Mouse (Mus musculus) lung, embryonic 15.5 days (tissue): Measurements from ENCODE around the gene Atp6v0d1. TPM values are rescaled to one million over a fixed set of nuclear protein-coding genes. Genes with fewer than 3 reads are reported as not detected.

Experiments used
- ATAC-seq: fragments of 200-750 bp; cut with Nextera tagmentation; 2 replicates; pipeline ENCODE4 v1.8.0; 2017; ENCODE audit warnings: moderate number of reproducible peaks, borderline replicate concordance; ENCODE audit not compliant: low FRiP score, low TSS enrichment; ENCODE audit errors: extremely low read depth
- H3K27ac ChIP-seq: fragments of 300-500 bp; sonication (generic); 2 replicates; pipeline ENCODE4 v1.5.1; 2015; ENCODE audit warnings: moderate library complexity, mild to moderate bottlenecking, inconsistent platforms
- H3K27me3 ChIP-seq: fragments of 300-500 bp; sonication (generic); 2 replicates; pipeline ENCODE4 v1.6.1; 2015; ENCODE audit warnings: inconsistent platforms
- H3K36me3 ChIP-seq: fragments of 300-500 bp; sonication (generic); 2 replicates; pipeline ENCODE4 v1.6.1; 2015; ENCODE audit warnings: inconsistent platforms
- H3K4me1 ChIP-seq: fragments of 300-500 bp; sonication (generic); 2 replicates; pipeline ENCODE4 v1.6.1; 2015; ENCODE audit warnings: inconsistent platforms
- H3K4me2 ChIP-seq: fragments of 300-500 bp; sonication (generic); 2 replicates; pipeline ENCODE4 v1.6.1; 2015; ENCODE audit warnings: inconsistent platforms, mild to moderate bottlenecking, moderate library complexity
- H3K4me3 ChIP-seq: fragments of 300-500 bp; sonication (generic); 2 replicates; pipeline ENCODE4 v1.5.1; 2015; ENCODE audit warnings: mild to moderate bottlenecking, inconsistent platforms
- H3K9ac ChIP-seq: fragments of 300-500 bp; sonication (generic); 2 replicates; pipeline ENCODE4 v1.6.1; 2015; ENCODE audit warnings: inconsistent platforms
- H3K9me3 ChIP-seq: fragments of 300-500 bp; sonication (generic); 2 replicates; pipeline ENCODE4 v1.6.1; 2016; ENCODE audit warnings: inconsistent platforms
- WGBS: fragments of 180-500 bp; shearing (Covaris S2); methylation state at CpG from one replicate; pipeline ENCODE4 v1.1.7; 2015; 5-methylcytosine and 5-hydroxymethylcytosine counted together
- polyA plus RNA-seq: library from polyadenylated mRNA; unstranded; fragments of >200 nt; fragmentation: Nextera tagmentation; extraction: Ambion mirVana; gene quantifications from 2 replicates; pipeline ENCODE4 v1.2.1, GENCODE M21; 2015

Gene Atp6v0d1
- polyA plus RNA-seq, 1 experiment from 2014 or later: 82.1 TPM

- Histone ChIP-seq H3K4me1 (peaks cover 54% of the 10 kb centered on the region), H3K9ac (no peak overlapping the region), H3K4me3 (no peak overlapping the region), H3K27me3 (no peaks in the 10 kb centered on the region), H3K9me3 (no peaks in the 10 kb centered on the region), H3K27ac (no peak overlapping the region), H3K4me2 (peak overlapping the region; percentile 55), H3K36me3 (no peaks in the 10 kb centered on the region)
- 13% methylated on average over 12 of the region's 12 CpGs for WGBS
- ATAC-seq: peak; percentile 42
These were observed 49.7 kb downstream of the Atp6v0d1 start for GRCm38 (mm10) chr8:105516018-105516645.

- Histone ChIP-seq H3K9ac (no peak overlapping the region), H3K4me2 (no peak overlapping the region), H3K4me3 (no peak overlapping the region), H3K36me3 (no peaks in the 10 kb centered on the region), H3K27ac (no peak overlapping the region), H3K9me3 (no peaks in the 10 kb centered on the region), H3K27me3 (no peaks in the 10 kb centered on the region), H3K4me1 (peaks cover 51% of the 10 kb centered on the region)
- WGBS: 62% methylated on average over 5 of the region's 5 CpGs
- ATAC-seq: no peak
These were observed 51.2 kb downstream of the Atp6v0d1 start for GRCm38 (mm10) chr8:105514656-105515055.

GRCm38 (mm10) chr8:105514194-105514593 lies 51.7 kb downstream of the Atp6v0d1 start:
- 87% methylated on average over 6 of the region's 6 CpGs for WGBS
- Histone ChIP-seq H3K9me3 (no peaks in the 10 kb centered on the region), H3K27ac (no peak overlapping the region), H3K27me3 (no peaks in the 10 kb centered on the region), H3K4me2 (no peak overlapping the region), H3K4me3 (no peak overlapping the region), H3K9ac (no peak overlapping the region), H3K4me1 (peaks cover 50% of the 10 kb centered on the region), H3K36me3 (no peaks in the 10 kb centered on the region)
- ATAC-seq: no peak

- no peaks in the 10 kb centered on the region for H3K9me3 ChIP-seq
- ATAC-seq: no peak
- H3K4me3 ChIP-seq: no peak overlapping the region
- 29% methylated on average over 12 of the region's 12 CpGs for WGBS
- H3K4me2 ChIP-seq: no peak overlapping the region
- peaks cover 23% of the 10 kb centered on the region for H3K4me1 ChIP-seq
- peak overlapping the region; percentile 50; the same call in 1 of the 2 replicates for H3K27ac ChIP-seq
- no peaks in the 10 kb centered on the region for H3K36me3 ChIP-seq
- H3K9ac ChIP-seq: no peak overlapping the region
- H3K27me3 ChIP-seq: no peaks in the 10 kb centered on the region
These were observed 55.7 kb downstream of the Atp6v0d1 start for GRCm38 (mm10) chr8:105509997-105510735.

- Histone ChIP-seq H3K36me3 (no peaks in the 10 kb centered on the region), H3K4me1 (peaks cover 23% of the 10 kb centered on the region), H3K9ac (no peak overlapping the region), H3K27me3 (no peaks in the 10 kb centered on the region), H3K4me2 (no peak overlapping the region), H3K4me3 (no peak overlapping the region), H3K27ac (no peak overlapping the region), H3K9me3 (no peaks in the 10 kb centered on the region)
- WGBS: 56% methylated on average over 2 of the region's 2 CpGs
- ATAC-seq: peak; percentile 56; the same call in 1 of the 2 replicates
These were observed 57.1 kb downstream of the Atp6v0d1 start for GRCm38 (mm10) chr8:105508758-105509157.

- ATAC-seq: no peak
- H3K27me3 ChIP-seq: no peaks in the 10 kb centered on the region
- H3K4me3 ChIP-seq: no peak overlapping the region
- H3K27ac ChIP-seq: no peak overlapping the region
- H3K36me3 ChIP-seq: no peaks in the 10 kb centered on the region
- no peaks in the 10 kb centered on the region for H3K9me3 ChIP-seq
- WGBS: 72% methylated on average over 6 of the region's 6 CpGs
- no peak overlapping the region for H3K4me2 ChIP-seq
- H3K9ac ChIP-seq: no peak overlapping the region
- H3K4me1 ChIP-seq: peaks cover 23% of the 10 kb centered on the region
These were observed 58.9 kb downstream of the Atp6v0d1 start for GRCm38 (mm10) chr8:105506977-105507376.

GRCm38 (mm10) chr8:105504617-105505016 lies 61.2 kb downstream of the Atp6v0d1 start:
- WGBS: 82% methylated on average over 3 of the region's 3 CpGs
- no peak for ATAC-seq
- Histone ChIP-seq H3K27ac (peak overlapping the region; percentile 31; the same call in 1 of the 2 replicates), H3K4me2 (no peak overlapping the region), H3K9ac (no peak overlapping the region), H3K27me3 (no peaks in the 10 kb centered on the region), H3K9me3 (no peaks in the 10 kb centered on the region), H3K36me3 (no peaks in the 10 kb centered on the region), H3K4me1 (peaks cover 11% of the 10 kb centered on the region), H3K4me3 (no peak overlapping the region)

GRCm38 (mm10) chr8:105499787-105500186 lies 66.1 kb downstream of the Atp6v0d1 start:
- H3K36me3 ChIP-seq: no peaks in the 10 kb centered on the region
- no peaks in the 10 kb centered on the region for H3K9me3 ChIP-seq
- 0 out of 2 replicates have a peak overlapping the region, but pooled peaks have one; percentile 12 for H3K9ac ChIP-seq
- ATAC-seq: no peak
- H3K4me1 ChIP-seq: peaks cover 22% of the 10 kb centered on the region
- peak overlapping the region; percentile 11; the same call in 1 of the 2 replicates for H3K4me3 ChIP-seq
- H3K27me3 ChIP-seq: no peaks in the 10 kb centered on the region
- H3K4me2 ChIP-seq: peak overlapping the region; percentile 21; the same call in 1 of the 2 replicates
- WGBS: 58% methylated on average over 12 of the region's 12 CpGs
- H3K27ac ChIP-seq: no peak overlapping the region

GRCm38 (mm10) chr8:105496439-105497180 lies 69.2 kb downstream of the Atp6v0d1 start, which contains the start of gene Zdhhc1:
TSS of gene Zdhhc1 (minus strand) at chr8:105496902.
- no peaks in the 10 kb centered on the region for H3K27me3 ChIP-seq
- no peaks in the 10 kb centered on the region for H3K36me3 ChIP-seq
- peaks cover 36% of the 10 kb centered on the region for H3K4me1 ChIP-seq
- under 1% methylated on average over 68 of the region's 68 CpGs for WGBS
- peak; percentile 83 for ATAC-seq
- peak within 1 kb of the TSS; percentile 78 for H3K4me2 ChIP-seq
- peak within 1 kb of the TSS; percentile 88 for H3K27ac ChIP-seq
- H3K9ac ChIP-seq: peak within 1 kb of the TSS; percentile 94
- peak within 1 kb of the TSS; percentile 71 for H3K4me3 ChIP-seq
- no peaks in the 10 kb centered on the region for H3K9me3 ChIP-seq

- no peaks in the 10 kb centered on the region for H3K9me3 ChIP-seq
- peak overlapping the region; percentile 94; the same call in 1 of the 2 replicates for H3K9ac ChIP-seq
- H3K4me3 ChIP-seq: peak overlapping the region; percentile 71
- WGBS: 24% methylated on average over 17 of the region's 17 CpGs
- H3K27ac ChIP-seq: peak overlapping the region; percentile 88
- no peaks in the 10 kb centered on the region for H3K27me3 ChIP-seq
- H3K36me3 ChIP-seq: no peaks in the 10 kb centered on the region
- peaks cover 36% of the 10 kb centered on the region for H3K4me1 ChIP-seq
- H3K4me2 ChIP-seq: peak overlapping the region; percentile 78
- no peak for ATAC-seq
These were observed 70.2 kb downstream of the Atp6v0d1 start for GRCm38 (mm10) chr8:105495350-105496302.

GRCm38 (mm10) chr8:105494566-105494965 lies 71.3 kb downstream of the Atp6v0d1 start:
- Histone ChIP-seq H3K4me3 (no peak overlapping the region), H3K9ac (no peak overlapping the region), H3K36me3 (no peaks in the 10 kb centered on the region), H3K27ac (peak overlapping the region; percentile 88), H3K4me1 (peaks cover 36% of the 10 kb centered on the region), H3K27me3 (no peaks in the 10 kb centered on the region), H3K9me3 (no peaks in the 10 kb centered on the region), H3K4me2 (peak overlapping the region; percentile 78)
- WGBS: 62% methylated on average over 3 of the region's 3 CpGs
- peak; percentile 29; the same call in 1 of the 2 replicates for ATAC-seq
